Mouse (Mus musculus) limb, embryonic 14.5 days (tissue): ENCODE data around the gene Ranbp9. TPM values are rescaled to one million over a fixed set of nuclear protein-coding genes. Genes with fewer than 3 reads are reported as not detected.

Source experiments
- ATAC-seq: fragments of 200-750 bp; cut with Nextera tagmentation; 2 replicates; pipeline ENCODE4 v1.8.0; 2017; ENCODE audit warnings: low read depth, moderate number of reproducible peaks, moderate TSS enrichment; ENCODE audit not compliant: low FRiP score
- DNase-seq: peaks from one replicate; pipeline ENCODE4 v3.0.0-alpha.2; 2015; ENCODE audit warnings: low spot score
- H3K27ac ChIP-seq: fragments of 300-500 bp; sonication (generic); replicated peaks from 2 replicates; pipeline ENCODE4 v1.5.1; 2014; ENCODE audit warnings: low read depth, mild to moderate bottlenecking, low read length, moderate library complexity, mixed read lengths
- H3K27me3 ChIP-seq: fragments of 300-500 bp; sonication (generic); 2 replicates; pipeline ENCODE4 v1.6.1; 2014; ENCODE audit warnings: low read length, mixed read lengths; ENCODE audit not compliant: control insufficient read depth, insufficient read depth
- H3K36me3 ChIP-seq: fragments of 300-500 bp; sonication (generic); 2 replicates; pipeline ENCODE4 v1.6.1; 2014; ENCODE audit warnings: mild to moderate bottlenecking, low read length, moderate library complexity, mixed read lengths; ENCODE audit not compliant: control insufficient read depth, insufficient read depth
- H3K4me1 ChIP-seq: fragments of 300-500 bp; sonication (generic); 2 replicates; pipeline ENCODE4 v1.6.1; 2014; ENCODE audit warnings: antibody characterized with exemption, low read length, mixed read lengths; ENCODE audit not compliant: control insufficient read depth, insufficient read depth
- H3K4me2 ChIP-seq: fragments of 300-500 bp; sonication (generic); replicated peaks from 2 replicates; pipeline ENCODE4 v1.6.1; 2014; ENCODE audit warnings: low read depth, mild to moderate bottlenecking, low read length, moderate library complexity; ENCODE audit not compliant: severe bottlenecking
- H3K4me3 ChIP-seq: fragments of 300-500 bp; sonication (generic); replicated peaks from 2 replicates; pipeline ENCODE4 v1.5.1; 2014; ENCODE audit warnings: low read length
- H3K9ac ChIP-seq: fragments of 300-500 bp; sonication (generic); 2 replicates; pipeline ENCODE4 v1.6.1; 2014; ENCODE audit warnings: mild to moderate bottlenecking, low read depth, low read length, moderate library complexity; ENCODE audit not compliant: severe bottlenecking
- H3K9me3 ChIP-seq: fragments of 300-500 bp; sonication (generic); 2 replicates; pipeline ENCODE4 v1.6.1; 2016; ENCODE audit warnings: low read length; ENCODE audit not compliant: control insufficient read depth
- POLR2A ChIP-seq: fragments of 200-500 bp; IDR thresholded peaks from 2 replicates; pipeline ENCODE4 v1.8.0; 2012; ENCODE audit warnings: inconsistent platforms, mild to moderate bottlenecking, moderate library complexity, borderline replicate concordance; ENCODE audit not compliant: insufficient read depth, insufficient read length; ENCODE audit errors: extremely low read depth
- WGBS: fragments of 180-500 bp; shearing (Covaris S2); extraction: QIAGEN DNeasy Blood & Tissue Kit; methylation state at CpG from one replicate; pipeline ENCODE4 v1.1.7; 2014; 5-methylcytosine and 5-hydroxymethylcytosine counted together
- polyA plus RNA-seq, 2 experiments: library from polyadenylated mRNA; depleted of rRNA in 1 of 2; stranded (reverse) in 1 of 2; unstranded in 1 of 2; fragments of >200 nt; fragmentation: Nextera tagmentation in 1 of 2; extraction: Ambion mirVana in 1 of 2; gene quantifications; 2 replicates each; pipeline versions ENCODE4 v1.2.1 to v1.2.3; 2012 to 2014

Ranbp9 gene
- polyA plus RNA-seq, 2 experiments, result 12.6 to 36.9 TPM

DNA sequence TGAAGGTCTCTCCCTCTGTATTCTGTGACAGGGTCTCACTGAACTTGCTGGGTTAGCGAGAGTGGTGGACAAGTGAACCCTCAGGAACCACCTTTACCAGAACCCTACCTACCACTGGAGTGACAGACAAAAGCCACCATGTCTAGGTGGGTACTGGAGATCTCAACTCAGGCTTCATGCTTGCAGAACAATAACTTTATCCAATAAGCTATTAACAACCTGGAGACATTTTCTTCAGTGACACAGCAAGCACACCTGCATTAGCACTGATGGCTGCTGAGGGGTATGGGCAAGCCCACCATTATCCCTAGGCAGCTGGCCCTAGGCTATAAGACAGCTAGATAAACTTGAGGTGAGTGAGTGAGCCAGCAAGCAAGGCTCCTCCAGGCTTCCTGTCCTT lies 40.7 kb downstream of the Ranbp9 start:
- H3K4me3 ChIP-seq, result no peak overlapping the region
- peaks cover 4% of the 10 kb centered on the region; the same call in 1 of the 2 replicates for H3K9me3 ChIP-seq
- no peak overlapping the region for H3K4me2 ChIP-seq
- H3K36me3 ChIP-seq, result no peaks in the 10 kb centered on the region
- H3K27me3 ChIP-seq, result no peaks in the 10 kb centered on the region
- 89% methylated on average over 1 of the region's 1 CpGs for WGBS
- peaks cover 3% of the 10 kb centered on the region; the same call in 1 of the 2 replicates for H3K4me1 ChIP-seq
- H3K9ac ChIP-seq, result no peak overlapping the region
- TF ChIP-seq POLR2A, result no peak
- H3K27ac ChIP-seq, result no peak overlapping the region
- DNase-seq, result no peak
- ATAC-seq, result no peak

DNA sequence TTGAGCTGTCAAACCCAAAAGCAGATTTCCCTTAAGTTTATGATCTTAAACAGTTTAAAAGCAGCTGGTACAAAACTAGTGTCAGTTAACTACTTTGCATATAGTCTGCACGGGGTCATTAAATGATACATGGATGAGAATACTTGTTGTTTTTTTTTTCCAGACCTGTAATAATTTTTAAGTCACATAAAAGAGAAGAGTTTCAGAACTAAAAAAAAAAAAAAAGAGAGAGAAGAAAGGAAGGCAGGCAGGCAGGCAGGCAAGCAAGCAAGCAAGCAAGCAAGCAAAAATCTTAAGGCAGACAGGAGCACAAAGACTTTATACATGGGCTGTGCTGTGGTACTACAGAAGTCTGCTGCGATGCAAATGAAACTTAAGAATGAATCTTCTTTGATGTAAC lies 47.7 kb downstream of the Ranbp9 start:
- H3K9ac ChIP-seq, result no peak overlapping the region
- H3K36me3 ChIP-seq, result peaks cover 10% of the 10 kb centered on the region
- H3K27me3 ChIP-seq, result no peaks in the 10 kb centered on the region
- no peak for TF ChIP-seq POLR2A
- H3K9me3 ChIP-seq, result peaks cover 4% of the 10 kb centered on the region; the same call in 1 of the 2 replicates
- no peak for DNase-seq
- H3K27ac ChIP-seq, result no peak overlapping the region
- no peak for ATAC-seq
- no peak overlapping the region for H3K4me2 ChIP-seq
- H3K4me3 ChIP-seq, result no peak overlapping the region
- 80% methylated on average over 2 of the region's 2 CpGs for WGBS
- H3K4me1 ChIP-seq, result no peaks in the 10 kb centered on the region

DNA sequence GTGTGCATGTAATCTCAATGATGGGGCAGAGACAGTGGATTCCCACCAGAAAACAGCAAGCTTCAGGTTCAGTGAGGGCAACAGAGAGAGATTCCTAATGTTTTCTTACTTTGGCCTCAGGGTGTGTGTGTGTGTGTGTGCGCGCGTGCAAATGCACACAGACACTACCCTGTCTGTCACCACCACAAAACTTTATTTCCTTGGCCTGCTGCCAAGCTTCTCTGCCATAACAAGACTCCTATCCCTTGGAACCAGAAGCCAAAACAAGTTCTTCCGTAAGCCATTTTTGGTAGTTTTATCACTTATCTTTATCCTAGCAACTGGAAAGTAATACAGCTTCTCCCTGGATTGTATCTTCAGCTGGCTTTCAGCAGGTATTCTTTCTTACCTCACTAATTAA lies 52.6 kb downstream of the Ranbp9 start:
- ATAC-seq (no peak), DNase-seq (peak; percentile 21)
- WGBS, result 77% methylated on average over 4 of the region's 4 CpGs
- Histone ChIP-seq H3K27me3 (no peaks in the 10 kb centered on the region), H3K9me3 (no peaks in the 10 kb centered on the region), H3K9ac (no peak overlapping the region), H3K4me2 (no peak overlapping the region), H3K4me1 (no peaks in the 10 kb centered on the region), H3K36me3 (peaks cover 14% of the 10 kb centered on the region), H3K27ac (no peak overlapping the region), H3K4me3 (no peak overlapping the region)
- no peak for TF ChIP-seq POLR2A

DNA sequence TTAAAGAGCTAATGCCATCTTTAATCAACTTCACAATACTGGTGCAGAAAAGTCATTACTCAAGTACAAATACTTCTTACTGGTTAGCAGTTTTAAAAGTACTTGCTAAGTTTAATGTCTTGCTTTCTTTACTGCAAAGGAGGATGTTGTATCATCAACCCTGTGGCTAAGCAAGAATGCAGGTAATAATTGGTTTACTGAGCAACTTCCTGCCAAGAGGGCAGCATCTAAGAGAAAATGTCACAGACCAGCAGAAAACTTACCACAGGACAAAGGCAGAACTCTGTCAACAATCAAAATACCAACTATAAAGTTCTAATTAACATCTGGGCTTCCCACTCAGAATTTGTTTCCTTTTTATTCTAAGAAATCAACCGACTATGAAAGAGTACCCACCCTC lies 65.8 kb downstream of the Ranbp9 start:
- TF ChIP-seq POLR2A, result no peak
- Histone ChIP-seq H3K36me3 (peaks cover 82% of the 10 kb centered on the region), H3K9me3 (no peaks in the 10 kb centered on the region), H3K9ac (no peak overlapping the region), H3K27ac (no peak overlapping the region), H3K4me3 (no peak overlapping the region), H3K4me2 (no peak overlapping the region), H3K4me1 (no peaks in the 10 kb centered on the region), H3K27me3 (no peaks in the 10 kb centered on the region)
- ATAC-seq (no peak), DNase-seq (no peak)
- 84% methylated on average over 1 of the region's 1 CpGs for WGBS

DNA sequence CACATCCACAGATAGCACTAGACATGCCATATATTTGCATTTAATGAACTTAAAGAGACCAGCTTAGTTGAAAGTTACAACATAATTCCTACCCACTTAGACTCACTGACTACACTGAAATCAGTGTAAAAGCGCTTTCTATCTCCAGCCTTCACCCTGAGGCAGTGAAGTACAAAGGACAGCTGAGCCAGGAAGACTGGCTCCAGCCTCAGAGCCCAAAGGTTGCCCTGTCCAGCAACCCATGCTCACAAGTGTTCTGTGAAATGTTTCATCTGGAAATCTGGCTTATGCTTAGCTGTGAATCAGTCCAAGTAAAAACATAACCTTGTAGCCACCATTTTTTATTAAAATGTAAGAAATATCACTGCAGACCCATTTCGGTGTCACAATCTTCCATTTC lies 67.5 kb downstream of the Ranbp9 start:
- Histone ChIP-seq H3K27ac (no peak overlapping the region), H3K4me2 (no peak overlapping the region), H3K36me3 (peaks cover 67% of the 10 kb centered on the region), H3K4me1 (no peaks in the 10 kb centered on the region), H3K4me3 (no peak overlapping the region), H3K27me3 (no peaks in the 10 kb centered on the region), H3K9ac (no peak overlapping the region), H3K9me3 (no peaks in the 10 kb centered on the region)
- WGBS, result 94% methylated on average over 2 of the region's 2 CpGs
- ATAC-seq, result no peak
- DNase-seq, result no peak
- no peak for TF ChIP-seq POLR2A

DNA sequence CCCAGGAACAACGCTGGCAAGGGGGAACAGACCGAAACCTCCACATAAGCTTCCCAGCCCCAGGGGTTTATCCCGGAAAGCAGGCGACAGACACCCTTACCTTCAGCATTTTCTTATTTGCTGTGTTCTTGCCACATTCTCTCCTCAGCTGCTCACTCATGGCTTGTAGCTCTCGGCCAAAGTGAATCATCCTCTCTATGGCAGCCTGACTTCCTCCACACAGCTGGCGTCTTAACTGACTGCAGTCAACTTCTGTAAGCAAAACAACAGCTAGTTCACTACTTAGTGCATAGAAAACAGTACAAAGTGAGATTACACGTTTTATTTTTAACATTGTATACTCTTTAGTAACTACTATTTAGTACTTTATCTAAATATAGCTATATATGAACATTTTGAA lies 68.8 kb downstream of the Ranbp9 start:
- H3K4me3 ChIP-seq, result no peak overlapping the region
- H3K9me3 ChIP-seq, result no peaks in the 10 kb centered on the region
- H3K36me3 ChIP-seq, result peaks cover 71% of the 10 kb centered on the region
- H3K4me2 ChIP-seq, result no peak overlapping the region
- no peak for TF ChIP-seq POLR2A
- WGBS, result 87% methylated on average over 7 of the region's 7 CpGs
- no peaks in the 10 kb centered on the region for H3K27me3 ChIP-seq
- DNase-seq (no peak), ATAC-seq (no peak)
- H3K9ac ChIP-seq, result no peak overlapping the region
- H3K4me1 ChIP-seq, result no peaks in the 10 kb centered on the region
- no peak overlapping the region for H3K27ac ChIP-seq
